Mouse (Mus musculus) spleen, postnatal 14 days (tissue): ENCODE results near the gene Sec14l1.

ENCODE experiments used
- DNase-seq, 2 experiments: peaks; one replicate each; pipeline ENCODE4 v3.0.0; 2021 to 2022; ENCODE audit warnings: low spot score in 2 of 2

Gene Sec14l1

DNA sequence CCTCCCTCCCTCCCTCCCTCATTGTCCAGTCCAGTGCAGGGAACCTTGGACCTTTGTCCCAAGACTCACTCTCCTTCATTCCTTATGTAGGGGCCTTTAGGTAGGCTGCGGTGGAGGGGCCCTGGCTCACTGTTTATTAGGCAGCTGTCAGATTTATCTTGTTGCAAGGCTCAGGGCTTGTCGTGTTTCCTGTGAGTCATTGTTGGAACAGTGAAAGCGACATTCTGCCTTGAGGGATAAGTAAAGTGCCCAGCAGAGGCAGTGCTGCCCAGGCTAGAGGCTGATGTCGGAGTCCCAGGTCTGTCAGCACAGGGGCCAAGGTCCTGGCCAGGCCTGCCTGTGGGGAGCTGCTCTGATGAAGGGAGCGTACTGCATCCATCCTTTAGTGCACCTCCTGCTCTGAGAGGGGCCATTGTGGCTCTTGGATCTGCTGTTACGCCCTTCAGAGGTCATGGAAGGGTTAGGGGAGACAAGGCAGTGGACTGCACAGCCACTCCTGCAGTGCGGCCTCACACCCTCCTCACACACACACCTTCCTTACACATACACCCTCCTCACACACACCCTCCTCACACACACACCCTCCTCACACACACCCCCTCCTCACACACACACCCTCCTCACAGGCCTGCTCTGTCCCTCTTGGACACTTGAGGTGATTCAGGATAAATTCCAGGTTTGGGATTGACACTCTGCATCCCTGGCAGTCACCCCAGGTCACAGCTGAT lies 39.3 kb downstream of the Sec14l1 start:
- DNase-seq, result no peak

- DNase-seq, result no peak
These were observed 41.8 kb downstream of the Sec14l1 start for GRCm38 (mm10) chr11:117156725-117157124.

- no peak for DNase-seq
These were observed 43.4 kb downstream of the Sec14l1 start for GRCm38 (mm10) chr11:117158343-117158742.

GRCm38 (mm10) chr11:117159257-117159945 lies 44.4 kb downstream of the Sec14l1 start:
- no peak for DNase-seq

DNA sequence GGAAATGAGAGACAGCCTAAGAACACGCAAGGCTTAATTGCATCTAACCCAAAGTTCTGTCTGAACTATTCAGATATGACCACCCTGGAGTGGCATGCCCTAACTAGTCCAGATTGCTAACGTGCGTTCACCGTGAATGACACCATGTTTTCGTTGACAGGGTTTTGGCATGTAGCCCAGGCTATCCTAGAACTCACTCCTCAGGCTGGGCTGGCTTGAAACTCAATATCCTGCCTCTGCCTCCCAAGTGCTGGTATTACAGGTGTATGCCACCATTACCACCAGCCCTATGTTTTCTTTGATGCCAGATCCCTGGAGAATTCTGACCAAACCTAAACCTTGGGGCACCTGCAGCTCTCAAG lies 45.0 kb downstream of the Sec14l1 start:
- DNase-seq, result no peak

DNA sequence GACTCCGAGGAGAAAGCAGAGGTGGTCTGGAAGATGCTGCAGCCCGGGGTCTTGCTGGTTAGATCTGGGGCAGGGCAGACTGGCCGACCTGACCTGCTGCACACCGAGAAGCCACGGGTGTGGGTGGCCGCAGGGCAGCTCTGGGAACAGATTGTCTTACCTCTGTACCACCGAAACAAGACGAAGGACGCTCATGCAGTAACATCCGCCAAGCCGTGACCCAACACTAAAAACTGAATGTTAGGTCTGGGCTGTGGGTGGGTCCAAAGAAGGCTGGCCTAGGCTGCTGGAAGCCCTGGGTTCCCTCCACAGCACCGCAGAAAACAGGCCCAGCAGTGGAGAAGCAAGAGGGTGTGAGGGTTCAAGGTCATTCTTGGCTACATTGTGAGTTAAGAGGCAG lies 45.8 kb downstream of the Sec14l1 start:
- no peak for DNase-seq

DNA sequence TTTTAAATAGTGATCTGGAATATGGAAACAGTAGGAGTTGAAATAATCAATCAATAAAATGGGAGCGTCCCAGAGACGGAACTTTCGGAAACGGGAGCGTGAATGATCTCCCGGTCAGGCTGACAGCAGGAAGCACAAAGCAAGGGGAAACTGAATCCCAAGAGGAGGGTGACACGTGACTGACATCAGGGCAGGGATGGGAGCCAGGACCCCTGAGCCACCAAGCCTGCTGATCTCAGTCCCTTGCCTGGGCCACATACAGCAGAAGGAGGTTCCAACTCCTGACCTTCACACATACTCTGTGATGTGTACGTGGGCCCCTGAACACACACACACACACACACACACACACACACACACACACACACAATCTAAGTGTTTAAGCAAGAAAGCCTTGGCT lies 46.6 kb downstream of the Sec14l1 start:
- DNase-seq, result no peak

DNA sequence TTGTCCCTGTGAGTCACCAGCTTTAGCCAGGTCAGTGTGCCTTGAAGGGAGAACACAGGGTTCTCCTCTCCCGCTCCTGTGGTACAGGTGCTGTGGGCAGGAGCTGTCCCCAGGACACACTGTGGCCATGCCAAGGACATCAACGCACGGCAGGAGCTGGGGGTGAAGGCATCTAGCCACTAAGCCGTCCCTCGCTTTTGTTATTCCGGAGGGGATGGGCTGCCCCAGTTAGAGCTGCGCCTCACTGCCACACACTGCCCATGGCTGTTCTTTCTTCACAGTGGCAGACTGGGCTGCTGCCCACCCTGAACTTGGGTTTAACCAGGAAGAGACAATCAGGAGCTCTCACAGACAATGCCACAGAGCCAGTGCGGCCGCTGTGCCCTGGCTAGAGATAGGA lies 48.1 kb downstream of the Sec14l1 start:
- no peak for DNase-seq

GRCm38 (mm10) chr11:117163771-117164170 lies 48.8 kb downstream of the Sec14l1 start:
- no peak for DNase-seq

DNA sequence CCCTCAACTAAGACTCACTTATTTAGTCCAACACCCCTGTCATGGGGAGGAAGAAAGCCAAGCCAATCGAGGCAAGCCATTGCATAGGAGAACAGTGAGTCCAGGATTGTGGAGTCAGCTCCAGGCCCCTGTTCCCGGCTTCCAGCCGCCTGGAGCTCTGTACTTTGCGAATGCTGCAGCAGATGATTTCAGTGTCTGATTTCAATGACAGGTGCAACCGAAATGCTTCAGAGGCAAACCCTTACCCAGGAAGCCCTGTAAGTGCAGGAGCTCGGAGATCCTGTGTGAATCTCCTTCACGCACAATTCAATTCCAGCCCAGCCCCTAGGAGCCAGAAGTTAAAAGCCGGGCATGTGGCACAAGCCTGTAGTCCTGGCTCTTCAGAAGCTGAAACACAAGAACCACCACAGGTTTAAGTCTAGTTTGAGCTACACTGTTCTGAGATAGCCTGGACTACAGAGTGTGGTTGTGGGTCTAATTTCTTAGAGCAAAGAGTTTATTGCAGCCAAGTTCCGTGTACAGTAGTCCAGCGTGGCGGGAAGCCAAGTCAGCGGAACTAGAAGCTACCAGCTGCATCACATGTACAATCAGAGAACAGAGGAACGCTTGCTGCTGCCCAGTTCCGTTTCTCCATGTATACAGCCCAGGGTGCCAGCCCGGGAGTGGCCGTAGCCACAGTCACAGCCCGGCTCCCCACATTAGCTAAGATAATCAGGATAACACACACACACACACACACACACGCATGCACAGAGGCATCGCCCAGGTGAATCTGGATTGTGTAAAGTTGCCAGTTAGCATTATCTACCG lies 53.5 kb downstream of the Sec14l1 start:
- DNase-seq, result no peak

DNA sequence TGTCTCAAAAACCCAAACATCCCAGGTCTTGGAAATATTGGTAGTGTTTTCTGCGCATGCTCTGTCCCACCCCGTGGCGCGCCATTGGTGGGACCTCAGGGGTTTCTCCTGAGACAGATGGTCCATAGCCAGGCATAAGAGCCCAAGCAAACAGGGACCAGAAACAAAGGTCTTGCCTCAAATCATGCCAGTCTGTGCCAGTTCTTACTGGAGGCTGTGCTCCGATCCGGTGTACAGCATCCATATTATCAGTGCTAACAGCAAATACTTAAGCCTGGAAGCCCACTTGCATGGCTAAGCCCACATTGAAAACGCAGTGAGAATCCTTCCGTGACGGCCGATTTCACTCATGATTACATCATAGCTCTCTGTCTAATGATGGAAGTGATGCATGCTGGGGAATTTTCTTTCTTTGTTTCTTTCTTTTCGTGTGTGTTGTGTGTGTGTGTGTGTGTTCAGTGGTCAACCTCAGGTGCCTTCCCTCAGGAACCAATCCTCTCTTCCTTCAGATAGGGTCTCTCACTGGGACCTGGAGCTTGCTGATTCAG lies 54.2 kb downstream of the Sec14l1 start:
- DNase-seq, result no peak

- no peak for DNase-seq
These were observed 55.0 kb downstream of the Sec14l1 start for GRCm38 (mm10) chr11:117169801-117170565.

- DNase-seq, result no peak
These were observed 59.3 kb downstream of the Sec14l1 start for GRCm38 (mm10) chr11:117174098-117174892.

DNA sequence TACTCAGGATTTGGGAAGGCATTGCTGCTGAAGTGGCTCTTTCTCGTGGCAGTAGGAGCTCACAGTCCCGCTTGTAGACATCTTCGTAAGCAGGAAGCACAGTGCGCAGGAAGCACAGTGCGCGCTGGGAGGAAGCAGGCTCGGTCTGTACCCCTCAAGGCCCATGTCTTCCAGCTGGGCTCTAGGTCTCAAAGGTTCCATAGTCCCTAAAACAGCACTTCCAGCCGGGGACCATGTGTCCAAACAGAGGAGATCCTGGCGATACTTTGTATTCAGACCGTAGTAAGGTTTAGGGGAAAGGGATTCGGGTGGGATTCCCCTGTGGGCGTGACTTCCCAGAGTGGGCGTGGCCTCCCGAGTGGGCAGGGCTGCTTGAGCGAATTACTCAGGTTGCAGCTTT lies 60.0 kb downstream of the Sec14l1 start:
- DNase-seq, result no peak

- DNase-seq, result no peak
These were observed 60.5 kb downstream of the Sec14l1 start for GRCm38 (mm10) chr11:117175472-117175871.

- DNase-seq, result peak in 1 of 2 experiments; percentile 38
These were observed 61.3 kb downstream of the Sec14l1 start for GRCm38 (mm10) chr11:117176304-117176703.

- no peak for DNase-seq
These were observed 61.9 kb downstream of the Sec14l1 start for GRCm38 (mm10) chr11:117176900-117177299.

DNA sequence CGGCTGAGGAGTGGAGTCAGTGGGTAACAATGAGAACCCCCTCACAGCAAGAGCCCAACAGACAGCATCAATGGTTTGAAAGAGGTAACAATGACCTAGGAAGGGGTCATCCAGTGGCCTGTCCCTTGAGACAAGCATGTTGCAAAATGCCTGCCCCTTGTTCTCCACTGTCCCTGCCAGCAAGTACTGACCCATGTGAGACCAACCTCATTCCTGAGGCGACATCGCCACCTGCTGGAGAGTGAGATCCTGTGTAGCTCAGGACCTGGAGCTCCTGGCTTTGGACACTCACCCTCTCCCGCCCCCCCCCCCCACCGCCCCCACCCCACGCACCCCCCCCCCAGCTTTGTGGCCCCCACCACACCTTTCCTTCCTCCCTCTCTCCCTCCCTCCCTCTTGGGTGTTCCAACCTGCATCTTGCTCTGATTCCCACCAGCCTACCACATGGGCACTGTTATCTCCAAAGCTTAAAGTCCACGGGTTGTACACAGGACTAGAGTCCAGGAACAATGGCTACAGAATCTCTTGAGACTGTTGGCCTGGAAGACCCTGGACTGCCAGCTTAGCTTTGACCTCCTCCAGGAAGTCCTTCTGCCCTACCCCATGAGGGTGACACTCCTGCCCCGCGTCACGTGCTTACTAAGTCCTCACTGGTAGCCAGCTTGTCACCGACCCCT lies 62.5 kb downstream of the Sec14l1 start:
- DNase-seq, result peak; percentile 69 to 85

- no peak for DNase-seq
These were observed 64.9 kb downstream of the Sec14l1 start for GRCm38 (mm10) chr11:117179902-117180301.

- no peak for DNase-seq
These were observed 67.8 kb downstream of the Sec14l1 start for GRCm38 (mm10) chr11:117182808-117183207.
